Mouse (Mus musculus) urinary bladder, adult 2 months (tissue): ENCODE measurements around the gene Slc16a8. TPM values are rescaled to one million over a fixed set of nuclear protein-coding genes. Genes with fewer than 3 reads are reported as not detected.

Experiments
- DNase-seq: peaks from one replicate; pipeline ENCODE4 v3.0.0; 2022; ENCODE audit warnings: low spot score
- polyA plus RNA-seq: library from polyadenylated mRNA; depleted of rRNA; stranded (reverse); fragments of >200 nt; gene quantifications from 2 replicates; pipeline ENCODE4 v1.2.3, GENCODE M21; 2012; rRNA removed

Gene Slc16a8
- polyA plus RNA-seq, 1 experiment = 0.21 TPM

GRCm38 (mm10) chr15:79216191-79216590 is 38.4 kb downstream of the Slc16a8 start:
- DNase-seq = no peak

GRCm38 (mm10) chr15:79213591-79213990 is 41.0 kb downstream of the Slc16a8 start:
- DNase-seq = no peak

GRCm38 (mm10) chr15:79212750-79213446 is 41.7 kb downstream of the Slc16a8 start:
- DNase-seq = no peak

GRCm38 (mm10) chr15:79210357-79210756 is 44.2 kb downstream of the Slc16a8 start:
- no peak for DNase-seq

GRCm38 (mm10) chr15:79208758-79209439 is 45.7 kb downstream of the Slc16a8 start:
- DNase-seq = no peak

GRCm38 (mm10) chr15:79208211-79208610 is 46.4 kb downstream of the Slc16a8 start:
- DNase-seq = no peak

GRCm38 (mm10) chr15:79202575-79202974 is 52.0 kb downstream of the Slc16a8 start:
- no peak for DNase-seq

GRCm38 (mm10) chr15:79201491-79202150 is 52.9 kb downstream of the Slc16a8 start:
- no peak for DNase-seq

Other genes starting within 250 kb of the Slc16a8 start
- gene H1f0, start 226.3 kb downstream of the Slc16a8 start, polyA plus RNA-seq = 103 and 117 TPM in 2 replicates
- gene Galr3, start 212.9 kb downstream of the Slc16a8 start, polyA plus RNA-seq = 0.14 and 0.19 TPM in 2 replicates
- 24.5 and 26.0 TPM in 2 replicates for gene Ankrd54, start 191.9 kb downstream of the Slc16a8 start, polyA plus RNA-seq
- gene Eif3l, start 179.6 kb downstream of the Slc16a8 start, polyA plus RNA-seq = 125 and 145 TPM in 2 replicates
- 63.5 and 79.4 TPM in 2 replicates for gene Micall1, start 145.9 kb downstream of the Slc16a8 start, polyA plus RNA-seq
- gene Polr2f, start 113.8 kb downstream of the Slc16a8 start, polyA plus RNA-seq = 145 and 194 TPM in 2 replicates
- 3.7 and 4.0 TPM in 2 replicates for gene 1700088E04Rik, start 113.5 kb downstream of the Slc16a8 start, polyA plus RNA-seq
- gene Sox10, start 89.5 kb downstream of the Slc16a8 start, polyA plus RNA-seq = 11.0 and 11.8 TPM in 2 replicates
- gene Pick1, start 25.6 kb downstream of the Slc16a8 start, polyA plus RNA-seq = 33.3 and 41.7 TPM in 2 replicates
- gene Gm49486, start 25.4 kb downstream of the Slc16a8 start, polyA plus RNA-seq = 0.96 and 1.1 TPM in 2 replicates
- gene Baiap2l2, start 30.8 kb upstream of the Slc16a8 start, polyA plus RNA-seq = 4.5 and 4.8 TPM in 2 replicates
- gene Pla2g6, start 73.6 kb upstream of the Slc16a8 start, polyA plus RNA-seq = 20.5 and 20.6 TPM in 2 replicates
- gene Maff, start 91.9 kb upstream of the Slc16a8 start, polyA plus RNA-seq = 11.0 and 13.0 TPM in 2 replicates
- 51.5 and 68.3 TPM in 2 replicates for gene Tmem184b, start 148.8 kb upstream of the Slc16a8 start, polyA plus RNA-seq
- 76.7 and 90.3 TPM in 2 replicates for gene Csnk1e, start 200.8 kb upstream of the Slc16a8 start, polyA plus RNA-seq